Mouse (Mus musculus): ENCODE results near the gene Srrt.

DNA sequence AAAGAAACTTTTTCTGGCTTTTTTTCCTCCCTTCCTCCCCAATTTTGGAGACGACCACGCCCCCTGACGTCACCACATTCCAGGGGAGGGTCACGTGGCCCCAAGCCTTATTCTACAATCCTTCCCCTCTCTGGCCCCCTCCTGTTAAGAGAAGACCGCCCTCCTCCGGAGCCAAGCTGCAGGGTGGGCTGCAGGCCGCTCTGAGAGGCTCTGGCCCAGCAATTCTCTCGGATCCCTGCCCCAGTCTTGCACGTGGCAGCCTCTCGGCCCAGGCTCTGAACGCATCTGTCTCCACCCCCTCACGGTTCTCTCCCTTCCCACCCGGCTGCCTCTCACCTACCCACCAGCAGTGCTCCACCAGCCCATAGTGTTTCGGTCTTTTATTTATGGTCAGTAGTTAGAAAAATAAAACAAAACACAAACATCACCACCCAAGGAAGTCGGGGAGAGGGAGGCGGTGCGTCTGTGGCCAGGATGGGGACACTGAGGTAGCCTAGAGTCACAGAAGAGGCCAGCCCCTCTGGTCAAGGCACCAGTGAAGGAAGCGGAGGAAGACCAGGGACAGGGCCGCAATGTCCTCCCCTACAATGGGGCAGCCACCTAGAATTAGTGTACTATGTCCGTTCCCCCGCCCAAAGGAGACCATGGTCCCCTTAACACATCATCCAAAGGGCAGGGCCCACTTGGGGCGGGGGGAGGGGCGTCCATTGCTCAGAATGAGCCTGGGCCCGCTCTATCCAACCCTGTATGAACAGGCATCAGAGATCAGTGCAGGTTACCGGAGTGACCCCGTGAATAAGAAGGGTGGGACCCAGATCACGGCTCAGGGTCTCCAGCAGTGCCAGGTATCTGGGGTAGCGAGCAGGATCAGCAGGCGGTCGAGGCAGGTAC, 7.0 kb upstream of the Srrt start, which contains the start of gene Trip6:
- TF ChIP-seq CTCF (IDR thresholded peaks at IDR 0.05; ENCODE audit: control insufficient read depth, insufficient read depth, low read length) (no peak), POLR2A (IDR thresholded peaks at IDR 0.05; ENCODE audit: borderline replicate concordance, control insufficient read depth, low read depth, low read length) (no peak)

Measured in bone marrow, adult 2 months (tissue).